Mouse (Mus musculus): ENCODE measurements at regions not wholly inside any gene's neighbourhood (a gene's known extent, or its start where the extent isn't known, plus 50 kb on each side); places are given as distances from the start of the nearest gene placed in this dataset.

- Histone ChIP-seq H3K27ac (replicated peaks; ENCODE audit: low read depth, low read length) (0 out of 2 replicates have a peak overlapping the region, but pooled peaks have one; percentile 19), H3K4me1 (ENCODE audit: control insufficient read depth, insufficient read depth, insufficient read length, low read length) (peaks cover 21% of the 10 kb centered on the region; the same call in 1 of the 2 replicates), H3K4me3 (ENCODE audit: insufficient read depth, low read depth, low read length) (no peak overlapping the region)
Observed at GRCm38 (mm10) chr13:111966627-111967026, 157.8 kb upstream of the Map3k1 start.

- Histone ChIP-seq H3K27ac (replicated peaks; ENCODE audit: low read depth, low read length) (peak overlapping the region; percentile 65), H3K4me1 (ENCODE audit: control insufficient read depth, insufficient read depth, insufficient read length, low read length) (peaks cover 21% of the 10 kb centered on the region; the same call in 1 of the 2 replicates), H3K4me3 (ENCODE audit: insufficient read depth, low read depth, low read length) (no peak overlapping the region)
Observed at GRCm38 (mm10) chr13:111968197-111968596, 159.4 kb upstream of the Map3k1 start.

- Histone ChIP-seq H3K4me1 (ENCODE audit: control insufficient read depth, insufficient read depth, insufficient read length, low read length) (peaks cover 9% of the 10 kb centered on the region), H3K27ac (replicated peaks; ENCODE audit: low read depth, low read length) (no peak overlapping the region), H3K4me3 (ENCODE audit: insufficient read depth, low read depth, low read length) (no peak overlapping the region)
Observed at GRCm38 (mm10) chr13:111974282-111974681, 165.5 kb upstream of the Map3k1 start.

- Histone ChIP-seq H3K4me1 (ENCODE audit: control insufficient read depth, insufficient read depth, insufficient read length, low read length) (peaks cover 19% of the 10 kb centered on the region), H3K4me3 (ENCODE audit: insufficient read depth, low read depth, low read length) (no peak overlapping the region), H3K27ac (replicated peaks; ENCODE audit: low read depth, low read length) (no peak overlapping the region)
Observed at GRCm38 (mm10) chr13:111975549-111975948, 166.8 kb upstream of the Map3k1 start.

GRCm38 (mm10) chr13:111977769-111978674, 169.2 kb upstream of the Map3k1 start:
- H3K4me3 ChIP-seq (ENCODE audit: insufficient read depth, low read depth, low read length), result no peak overlapping the region
- peaks cover 19% of the 10 kb centered on the region for H3K4me1 ChIP-seq (ENCODE audit: control insufficient read depth, insufficient read depth, insufficient read length, low read length)
- no peak overlapping the region for H3K27ac ChIP-seq (replicated peaks; ENCODE audit: low read depth, low read length)

GRCm38 (mm10) chr13:111978675-111979020, 169.9 kb upstream of the Map3k1 start:
- Histone ChIP-seq H3K4me1 (ENCODE audit: control insufficient read depth, insufficient read depth, insufficient read length, low read length) (peaks cover 19% of the 10 kb centered on the region), H3K27ac (replicated peaks; ENCODE audit: low read depth, low read length) (0 out of 2 replicates have a peak overlapping the region, but pooled peaks have one; percentile 17), H3K4me3 (ENCODE audit: insufficient read depth, low read depth, low read length) (no peak overlapping the region)

- Histone ChIP-seq H3K4me3 (ENCODE audit: insufficient read depth, low read depth, low read length) (peak overlapping the region; percentile 9; the same call in 1 of the 2 replicates), H3K27ac (replicated peaks; ENCODE audit: low read depth, low read length) (peak overlapping the region; percentile 31), H3K4me1 (ENCODE audit: control insufficient read depth, insufficient read depth, insufficient read length, low read length) (peaks cover 22% of the 10 kb centered on the region)
Observed at GRCm38 (mm10) chr13:111979428-111980204, 170.8 kb upstream of the Map3k1 start.

GRCm38 (mm10) chr13:111980205-111980595, 171.4 kb upstream of the Map3k1 start:
- peak overlapping the region; percentile 31; the same call in 1 of the 2 replicates for H3K27ac ChIP-seq (replicated peaks; ENCODE audit: low read depth, low read length)

GRCm38 (mm10) chr13:111981103-111981502, 172.3 kb upstream of the Map3k1 start:
- peaks cover 22% of the 10 kb centered on the region for H3K4me1 ChIP-seq (ENCODE audit: control insufficient read depth, insufficient read depth, insufficient read length, low read length)
- H3K4me3 ChIP-seq (ENCODE audit: insufficient read depth, low read depth, low read length), result no peak overlapping the region
- H3K27ac ChIP-seq (replicated peaks; ENCODE audit: low read depth, low read length), result no peak overlapping the region

More at GRCm38 (mm10) chr13:111980205-111980595, 171.4 kb upstream of the Map3k1 start:
- H3K4me1 ChIP-seq (ENCODE audit: control insufficient read depth, insufficient read depth, insufficient read length, low read length), result peaks cover 22% of the 10 kb centered on the region
- no peak overlapping the region for H3K4me3 ChIP-seq (ENCODE audit: insufficient read depth, low read depth, low read length)

GRCm38 (mm10) chr13:111982796-111983460, 174.1 kb upstream of the Map3k1 start:
- no peak overlapping the region for H3K4me3 ChIP-seq (ENCODE audit: insufficient read depth, low read depth, low read length)
- H3K27ac ChIP-seq (replicated peaks; ENCODE audit: low read depth, low read length), result no peak overlapping the region
- peaks cover 22% of the 10 kb centered on the region for H3K4me1 ChIP-seq (ENCODE audit: control insufficient read depth, insufficient read depth, insufficient read length, low read length)

- Histone ChIP-seq H3K27ac (replicated peaks; ENCODE audit: low read depth, low read length) (no peak overlapping the region), H3K4me1 (ENCODE audit: control insufficient read depth, insufficient read depth, insufficient read length, low read length) (peaks cover 13% of the 10 kb centered on the region), H3K4me3 (ENCODE audit: insufficient read depth, low read depth, low read length) (no peak overlapping the region)
Observed at GRCm38 (mm10) chr13:111984081-111984574, 175.3 kb upstream of the Map3k1 start.

GRCm38 (mm10) chr13:111985406-111985805, 176.6 kb upstream of the Map3k1 start:
- no peak overlapping the region for H3K27ac ChIP-seq (replicated peaks; ENCODE audit: low read depth, low read length)
- H3K4me3 ChIP-seq (ENCODE audit: insufficient read depth, low read depth, low read length), result no peak overlapping the region
- peaks cover 3% of the 10 kb centered on the region; the same call in 1 of the 2 replicates for H3K4me1 ChIP-seq (ENCODE audit: control insufficient read depth, insufficient read depth, insufficient read length, low read length)

GRCm38 (mm10) chr13:111986681-111987080, 177.9 kb upstream of the Map3k1 start:
- H3K4me3 ChIP-seq (ENCODE audit: insufficient read depth, low read depth, low read length), result no peak overlapping the region
- H3K27ac ChIP-seq (replicated peaks; ENCODE audit: low read depth, low read length), result no peak overlapping the region
- peaks cover 3% of the 10 kb centered on the region; the same call in 1 of the 2 replicates for H3K4me1 ChIP-seq (ENCODE audit: control insufficient read depth, insufficient read depth, insufficient read length, low read length)

- Histone ChIP-seq H3K4me3 (ENCODE audit: insufficient read depth, low read depth, low read length) (no peak overlapping the region), H3K4me1 (ENCODE audit: control insufficient read depth, insufficient read depth, insufficient read length, low read length) (peaks cover 3% of the 10 kb centered on the region; the same call in 1 of the 2 replicates), H3K27ac (replicated peaks; ENCODE audit: low read depth, low read length) (no peak overlapping the region)
Observed at GRCm38 (mm10) chr13:111987420-111987819, 178.6 kb upstream of the Map3k1 start.

Data from brown adipose tissue, adult 24 weeks (tissue).